Mouse (Mus musculus) forebrain, embryonic 16.5 days (tissue): ENCODE results near the gene Prss44. TPM values are rescaled to one million over a fixed set of nuclear protein-coding genes. Genes with fewer than 3 reads are reported as not detected.

Experiments
- ATAC-seq: fragments of 200-750 bp; cut with Nextera tagmentation; 2 replicates; pipeline ENCODE4 v1.8.0; 2017; ENCODE audit warnings: mild to moderate bottlenecking, moderate library complexity
- H3K27ac ChIP-seq: fragments of 300-500 bp; sonication (generic); 2 replicates; pipeline ENCODE4 v1.5.1; 2014; ENCODE audit warnings: low read length, control low read depth
- H3K27me3 ChIP-seq: fragments of 300-500 bp; sonication (generic); replicated peaks from 2 replicates; pipeline ENCODE4 v1.6.1; 2014; ENCODE audit warnings: low read length; ENCODE audit not compliant: control insufficient read depth, insufficient read depth
- H3K36me3 ChIP-seq: fragments of 300-500 bp; sonication (generic); 2 replicates; pipeline ENCODE4 v1.6.1; 2014; ENCODE audit not compliant: control insufficient read depth, insufficient read depth
- H3K4me1 ChIP-seq: fragments of 300-500 bp; sonication (generic); replicated peaks from 2 replicates; pipeline ENCODE4 v1.6.1; 2014; ENCODE audit warnings: low read length; ENCODE audit not compliant: control insufficient read depth, insufficient read depth
- H3K4me2 ChIP-seq: fragments of 300-500 bp; sonication (generic); 2 replicates; pipeline ENCODE4 v1.6.1; 2014; ENCODE audit warnings: mild to moderate bottlenecking, low read length, control low read depth
- H3K4me3 ChIP-seq: fragments of 300-500 bp; sonication (generic); replicated peaks from 2 replicates; pipeline ENCODE4 v1.5.1; 2014; ENCODE audit warnings: mild to moderate bottlenecking, low read length, control low read depth
- H3K9ac ChIP-seq: fragments of 300-500 bp; sonication (generic); replicated peaks from 2 replicates; pipeline ENCODE4 v1.6.1; 2014; ENCODE audit warnings: low read depth, low read length, control low read depth
- H3K9me3 ChIP-seq: fragments of 300-500 bp; sonication (generic); 2 replicates; pipeline ENCODE4 v1.6.1; 2016; ENCODE audit warnings: low read length; ENCODE audit not compliant: control insufficient read depth
- WGBS: fragments of 180-500 bp; shearing (Covaris S2); extraction: QIAGEN DNeasy Blood & Tissue Kit; methylation state at CpG from one replicate; pipeline ENCODE4 v1.1.7; 2014; 5-methylcytosine and 5-hydroxymethylcytosine counted together
- polyA plus RNA-seq: library from polyadenylated mRNA; unstranded; fragments of >200 nt; fragmentation: Nextera tagmentation; extraction: Ambion mirVana; gene quantifications from 2 replicates; pipeline ENCODE4 v1.2.1, GENCODE M21; 2015

Gene Prss44
- not detected in 2 replicates for polyA plus RNA-seq

DNA sequence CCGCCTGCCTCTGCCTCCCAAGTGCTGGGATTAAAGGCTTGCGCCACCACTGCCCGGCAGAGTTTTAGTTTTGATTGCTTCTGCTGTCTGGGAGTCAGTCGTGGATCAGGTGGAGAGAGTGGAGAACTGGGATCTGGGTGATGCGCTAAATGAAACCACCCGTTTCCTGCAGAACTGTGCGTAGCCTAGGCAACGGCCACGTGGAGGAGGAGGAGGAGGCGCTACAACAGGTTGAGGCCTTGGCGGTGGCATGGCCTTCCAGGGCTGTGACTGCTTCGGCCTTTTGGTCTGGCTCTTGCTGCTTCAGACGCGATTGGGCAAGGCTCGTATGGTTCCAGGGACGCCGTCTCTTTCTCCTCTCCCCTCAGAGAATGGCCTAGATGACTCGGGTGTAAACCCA lies at the start of gene Prss44:
TSS of gene Prss44 (plus strand) at position 206 of the 400 bp plus-strand sequence.
- no peak within 1 kb of the TSS for H3K4me3 ChIP-seq
- ATAC-seq = no peak
- H3K27ac ChIP-seq = no peak within 1 kb of the TSS
- H3K9me3 ChIP-seq = no peaks in the 10 kb centered on the region
- H3K27me3 ChIP-seq = no peaks in the 10 kb centered on the region
- H3K4me2 ChIP-seq = no peak within 1 kb of the TSS
- H3K9ac ChIP-seq = no peak within 1 kb of the TSS
- no peaks in the 10 kb centered on the region for H3K36me3 ChIP-seq
- 67% methylated on average over 18 of the region's 18 CpGs for WGBS
- H3K4me1 ChIP-seq = no peaks in the 10 kb centered on the region

DNA sequence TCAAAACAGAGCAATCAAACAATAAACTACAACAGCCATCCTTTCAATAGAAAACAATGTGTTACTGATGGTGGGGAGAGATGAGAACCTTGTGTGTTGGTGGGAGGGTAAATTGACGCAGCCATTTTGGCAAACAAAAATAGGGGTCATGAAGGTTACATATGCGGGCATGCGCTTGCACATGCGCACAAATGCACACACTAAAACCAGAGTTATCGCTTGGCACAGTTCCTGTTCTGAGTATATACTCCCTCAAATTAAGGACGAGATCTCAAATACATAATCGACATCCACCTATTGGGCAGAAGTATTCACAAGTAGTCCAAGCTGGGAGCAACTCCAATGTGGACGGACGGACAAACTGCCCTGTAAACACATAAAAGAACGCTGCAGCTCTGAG lies 41.5 kb upstream of the Prss44 start:
- no peak overlapping the region for H3K9ac ChIP-seq
- 93% methylated on average over 10 of the region's 10 CpGs for WGBS
- H3K9me3 ChIP-seq = no peaks in the 10 kb centered on the region
- ATAC-seq = no peak
- no peaks in the 10 kb centered on the region for H3K27me3 ChIP-seq
- no peaks in the 10 kb centered on the region for H3K4me1 ChIP-seq
- H3K4me2 ChIP-seq = no peak overlapping the region
- no peak overlapping the region for H3K27ac ChIP-seq
- H3K36me3 ChIP-seq = no peaks in the 10 kb centered on the region
- no peak overlapping the region for H3K4me3 ChIP-seq

DNA sequence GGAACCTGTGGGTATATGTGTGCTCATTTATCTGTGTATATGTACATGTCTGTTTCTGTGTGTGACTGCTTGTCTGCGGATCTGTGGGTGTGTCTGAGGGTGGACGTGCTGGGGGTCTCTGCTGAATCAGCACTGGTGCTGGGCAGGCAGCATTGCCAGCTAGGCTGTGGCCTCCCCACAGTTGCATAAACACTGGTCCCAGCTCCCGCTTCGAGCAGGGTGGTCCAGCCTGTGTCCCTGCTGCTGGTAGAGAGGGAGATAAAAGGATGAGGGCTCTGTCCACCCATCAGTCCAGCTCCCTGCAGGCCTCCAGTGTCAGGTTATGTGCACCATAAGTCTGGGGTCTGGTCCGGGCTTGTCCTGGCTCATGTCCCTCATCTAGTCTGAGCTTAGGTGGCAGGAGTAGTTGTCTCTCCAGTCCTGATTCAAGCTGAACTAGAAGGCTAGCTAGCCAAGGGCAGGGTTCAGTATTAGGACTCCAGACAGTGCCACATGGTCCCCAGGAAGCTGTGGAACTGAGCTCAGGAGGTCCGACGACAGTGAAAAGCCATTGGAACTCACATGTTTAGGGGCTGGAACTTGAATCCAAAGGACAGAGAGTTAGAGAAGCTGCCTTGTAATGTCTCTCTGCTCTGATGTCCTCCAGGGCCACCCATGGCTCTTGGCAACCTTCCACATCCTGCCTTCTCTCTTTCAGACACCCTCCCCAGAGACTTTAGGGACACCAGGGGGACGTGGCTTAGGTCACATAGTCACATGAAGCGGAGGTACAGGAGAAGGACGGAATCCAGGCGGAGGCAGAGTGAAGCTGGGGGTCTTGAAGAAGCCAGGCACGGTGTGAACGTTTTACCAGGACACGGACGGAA lies 39.2 kb upstream of the Prss44 start:
- H3K9ac ChIP-seq = no peak overlapping the region
- no peaks in the 10 kb centered on the region for H3K9me3 ChIP-seq
- ATAC-seq = no peak
- H3K4me3 ChIP-seq = no peak overlapping the region
- no peak overlapping the region for H3K4me2 ChIP-seq
- H3K4me1 ChIP-seq = no peaks in the 10 kb centered on the region
- WGBS = 78% methylated on average over 15 of the region's 15 CpGs
- no peaks in the 10 kb centered on the region for H3K36me3 ChIP-seq
- H3K27ac ChIP-seq = no peak overlapping the region
- H3K27me3 ChIP-seq = no peaks in the 10 kb centered on the region

DNA sequence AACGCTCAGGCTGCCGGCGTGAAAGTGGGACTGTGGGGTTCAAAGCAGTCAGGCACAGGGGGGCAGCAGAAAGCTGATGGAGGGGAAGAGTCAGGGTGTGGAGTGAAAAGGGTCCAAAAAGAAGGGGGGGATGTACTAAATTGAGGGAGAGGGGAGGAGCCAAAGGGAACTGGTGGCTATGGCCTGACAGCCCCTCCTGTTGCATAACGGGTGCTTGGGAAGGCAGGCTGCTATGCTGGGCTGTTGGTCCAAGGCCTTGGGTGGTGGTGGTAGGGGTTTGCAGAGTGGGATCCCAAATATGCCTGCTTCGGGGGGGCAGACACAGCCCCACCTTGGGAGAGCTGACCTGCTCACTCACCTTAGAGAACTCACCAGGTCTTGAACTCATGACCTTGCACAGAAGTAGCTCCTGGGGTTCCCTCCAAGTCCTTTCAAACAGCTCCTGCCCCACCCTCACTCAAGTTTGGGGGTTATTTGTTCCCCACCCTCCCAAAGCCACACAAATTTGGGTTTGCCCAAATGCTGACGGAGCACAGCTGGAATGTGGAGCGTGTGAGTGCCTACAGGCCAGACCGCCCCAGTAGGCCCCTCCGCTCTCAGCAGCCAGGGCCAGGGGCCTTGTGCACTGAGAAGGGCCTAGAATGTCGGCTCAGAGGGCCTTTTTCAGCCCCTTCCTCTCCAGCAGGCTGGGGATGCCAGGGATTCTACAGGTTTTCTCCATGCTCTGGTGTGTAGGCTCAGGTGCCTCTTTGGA lies 38.3 kb upstream of the Prss44 start:
- no peaks in the 10 kb centered on the region for H3K9me3 ChIP-seq
- H3K9ac ChIP-seq = no peak overlapping the region
- no peak overlapping the region for H3K27ac ChIP-seq
- H3K4me1 ChIP-seq = peaks cover under 1% of the 10 kb centered on the region; the same call in 1 of the 2 replicates
- WGBS = 76% methylated on average over 10 of the region's 10 CpGs
- ATAC-seq = no peak
- no peak overlapping the region for H3K4me2 ChIP-seq
- no peaks in the 10 kb centered on the region for H3K36me3 ChIP-seq
- H3K27me3 ChIP-seq = no peaks in the 10 kb centered on the region
- H3K4me3 ChIP-seq = no peak overlapping the region

DNA sequence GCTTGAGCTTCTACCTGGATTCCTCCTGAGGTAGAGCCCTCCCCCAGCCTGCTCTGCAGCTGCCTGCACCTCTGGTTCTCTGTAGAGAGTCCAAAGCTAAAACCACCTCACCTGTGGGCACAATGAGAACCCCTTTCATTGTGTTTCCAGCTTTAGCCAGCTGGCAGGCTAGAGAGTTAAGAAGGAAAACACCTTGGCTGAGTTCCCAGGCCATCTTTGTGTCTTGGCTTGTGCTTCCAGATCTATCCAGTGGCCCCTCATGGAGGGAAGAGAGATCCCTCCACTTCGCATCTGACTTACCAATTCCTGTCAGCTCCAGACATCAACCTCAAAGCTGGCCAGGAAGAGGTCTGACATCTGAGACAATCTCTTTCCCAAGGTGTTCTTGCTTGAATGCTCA lies 35.7 kb upstream of the Prss44 start:
- ATAC-seq = no peak
- Histone ChIP-seq H3K27me3 (peaks cover 2% of the 10 kb centered on the region; the same call in 1 of the 2 replicates), H3K4me3 (no peak overlapping the region), H3K9ac (no peak overlapping the region), H3K4me1 (peaks cover 11% of the 10 kb centered on the region), H3K9me3 (no peaks in the 10 kb centered on the region), H3K36me3 (no peaks in the 10 kb centered on the region), H3K4me2 (no peak overlapping the region), H3K27ac (no peak overlapping the region)
- 59% methylated on average over 1 of the region's 1 CpGs for WGBS

DNA sequence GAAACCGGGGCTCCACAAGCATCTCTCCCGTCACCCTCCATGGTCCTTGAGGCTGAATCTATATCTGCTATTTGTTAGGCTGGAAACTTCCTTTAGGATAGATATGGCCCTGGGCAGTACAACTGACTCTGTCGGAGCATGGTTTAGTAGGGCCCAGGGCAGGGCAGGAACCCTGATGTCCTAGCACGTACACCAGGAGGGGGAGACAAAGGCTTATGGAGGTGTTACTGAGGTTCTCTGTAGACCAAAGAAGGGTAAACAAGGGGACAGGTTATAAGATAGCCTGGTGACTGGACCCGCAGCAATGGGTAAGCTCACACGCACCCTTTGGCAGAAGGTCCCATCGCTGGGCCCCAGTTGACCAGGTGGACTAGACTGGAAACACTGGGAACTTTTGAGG lies 35.2 kb upstream of the Prss44 start:
- H3K9me3 ChIP-seq = no peaks in the 10 kb centered on the region
- H3K27ac ChIP-seq = no peak overlapping the region
- peaks cover 11% of the 10 kb centered on the region for H3K4me1 ChIP-seq
- H3K4me2 ChIP-seq = no peak overlapping the region
- no peak overlapping the region for H3K9ac ChIP-seq
- peaks cover 2% of the 10 kb centered on the region; the same call in 1 of the 2 replicates for H3K27me3 ChIP-seq
- H3K4me3 ChIP-seq = no peak overlapping the region
- H3K36me3 ChIP-seq = no peaks in the 10 kb centered on the region
- 81% methylated on average over 7 of the region's 7 CpGs for WGBS
- ATAC-seq = no peak

DNA sequence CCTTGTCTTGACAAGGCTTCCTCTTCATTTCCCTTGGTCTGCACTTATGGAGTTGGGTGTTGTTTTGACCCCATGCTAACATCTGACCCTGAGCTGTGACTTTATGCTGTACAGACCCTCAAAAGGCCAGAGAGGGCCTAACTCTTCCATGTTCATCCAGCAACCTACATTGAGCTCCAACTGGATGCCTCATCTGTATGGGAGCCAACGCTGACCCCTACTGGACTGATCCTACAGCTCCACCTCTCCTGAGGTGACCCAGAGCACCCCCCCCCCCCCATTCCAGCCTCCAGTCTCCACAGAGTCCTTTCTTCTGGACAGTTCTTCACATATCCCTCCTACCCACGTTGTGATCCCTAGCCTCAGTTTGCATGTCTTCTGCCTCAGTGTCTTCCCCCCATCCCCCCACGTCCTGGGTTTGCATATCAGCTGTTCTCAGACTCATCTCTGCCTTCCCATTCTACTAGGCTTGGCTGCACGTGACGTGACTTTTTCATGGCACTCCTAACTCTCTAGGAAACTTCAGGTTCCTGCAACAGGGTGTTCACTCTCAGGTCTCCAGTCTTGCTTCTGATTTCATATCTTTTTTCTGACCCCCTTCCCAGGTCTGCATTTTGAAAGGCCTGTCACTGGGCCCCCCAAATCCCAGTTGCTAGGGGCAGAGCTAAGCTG lies 34.4 kb upstream of the Prss44 start:
- Histone ChIP-seq H3K9me3 (no peaks in the 10 kb centered on the region), H3K4me2 (no peak overlapping the region), H3K27ac (no peak overlapping the region), H3K27me3 (peaks cover 2% of the 10 kb centered on the region; the same call in 1 of the 2 replicates), H3K4me3 (no peak overlapping the region), H3K4me1 (peaks cover 11% of the 10 kb centered on the region), H3K36me3 (no peaks in the 10 kb centered on the region), H3K9ac (no peak overlapping the region)
- ATAC-seq = no peak
- WGBS = 54% methylated on average over 5 of the region's 5 CpGs

DNA sequence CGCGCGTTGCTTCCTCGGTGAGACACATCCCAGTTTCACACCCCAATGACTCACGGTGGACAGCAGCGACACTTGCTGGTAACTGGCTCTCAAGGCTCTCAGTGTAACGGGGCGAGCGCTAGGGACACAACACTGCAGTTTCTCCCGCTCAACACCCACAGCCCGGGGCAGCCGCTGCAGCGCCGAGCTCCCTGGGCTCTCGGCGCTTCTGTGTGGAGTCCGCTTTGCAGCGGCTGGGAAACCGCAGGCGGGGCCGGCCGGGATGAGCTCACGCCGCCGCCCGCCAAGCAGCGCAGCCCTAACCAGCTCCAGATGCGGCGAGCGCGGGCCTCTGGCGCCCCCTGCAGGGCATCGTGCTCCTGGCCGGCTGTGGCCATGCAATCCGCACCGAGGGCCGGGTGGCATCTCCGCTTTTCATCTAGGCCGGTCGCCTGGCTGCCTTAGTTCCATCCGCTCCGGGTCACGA lies 32.5 kb upstream of the Prss44 start:
- Histone ChIP-seq H3K4me2 (peak overlapping the region; percentile 74), H3K4me3 (peak overlapping the region; percentile 55), H3K4me1 (peaks cover 11% of the 10 kb centered on the region), H3K27ac (peak overlapping the region; percentile 36; the same call in 1 of the 2 replicates), H3K27me3 (peaks cover 2% of the 10 kb centered on the region; the same call in 1 of the 2 replicates), H3K9ac (peak overlapping the region; percentile 78), H3K36me3 (no peaks in the 10 kb centered on the region), H3K9me3 (no peaks in the 10 kb centered on the region)
- under 1% methylated on average over 43 of the region's 43 CpGs for WGBS
- ATAC-seq = peak; percentile 97

DNA sequence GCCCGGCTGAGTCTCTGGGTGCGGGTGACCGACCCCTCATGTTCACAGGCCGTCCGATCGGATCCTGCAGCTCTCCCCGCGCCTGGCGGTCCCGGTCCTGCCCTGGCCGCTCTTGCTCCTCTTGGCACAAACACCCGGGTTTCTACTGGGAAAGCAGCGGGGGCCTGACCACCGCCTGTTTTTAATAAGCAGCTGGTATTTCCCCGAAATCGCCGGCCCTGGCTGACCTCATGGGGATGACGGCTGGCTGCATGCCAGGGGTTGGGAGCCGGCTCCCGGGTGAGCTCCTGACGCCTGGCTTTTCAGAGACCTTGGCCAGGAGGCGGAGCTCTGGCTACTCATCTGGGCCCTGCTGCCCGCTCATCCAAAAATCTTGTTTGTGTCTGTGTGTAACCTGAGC lies 32.1 kb upstream of the Prss44 start:
- peak overlapping the region; percentile 36; the same call in 1 of the 2 replicates for H3K27ac ChIP-seq
- H3K9me3 ChIP-seq = no peaks in the 10 kb centered on the region
- under 1% methylated on average over 23 of the region's 23 CpGs for WGBS
- peak overlapping the region; percentile 74 for H3K4me2 ChIP-seq
- H3K4me3 ChIP-seq = peak overlapping the region; percentile 55
- H3K36me3 ChIP-seq = no peaks in the 10 kb centered on the region
- peak overlapping the region; percentile 78 for H3K9ac ChIP-seq
- peak; percentile 69 for ATAC-seq
- H3K27me3 ChIP-seq = peaks cover 2% of the 10 kb centered on the region; the same call in 1 of the 2 replicates
- H3K4me1 ChIP-seq = peaks cover 11% of the 10 kb centered on the region
